Mouse (Mus musculus) layer of hippocampus, adult 2 months (tissue): ENCODE results near the gene Gls. TPM values are rescaled to one million over a fixed set of nuclear protein-coding genes. Genes with fewer than 3 reads are reported as not detected.

Experiments
- DNase-seq, 2 experiments: peaks; one replicate each; pipeline ENCODE4 v3.0.0; 2022; ENCODE audit warnings: low spot score in 2 of 2
- H3K27ac ChIP-seq: fragments of 200-600 bp; 2 replicates; pipeline ENCODE4 v1.8.1; 2022
- H3K4me3 ChIP-seq: fragments of 200-600 bp; 2 replicates; pipeline ENCODE4 v1.8.1; 2022; ENCODE audit warnings: mild to moderate bottlenecking
- CTCF ChIP-seq: fragments of 200-600 bp; conservative IDR thresholded peaks from 2 replicates; pipeline ENCODE4 v1.8.1; 2022; ENCODE audit warnings: antibody characterized with exemption, mild to moderate bottlenecking, moderate library complexity
- total RNA-seq, 2 experiments: library from RNA; stranded (reverse); gene quantifications; 2 replicates each; pipeline ENCODE4 v1.2.3; 2021

The Gls gene
- total RNA-seq, 2 experiments from 2014 or later: 391 to 398 TPM

DNA sequence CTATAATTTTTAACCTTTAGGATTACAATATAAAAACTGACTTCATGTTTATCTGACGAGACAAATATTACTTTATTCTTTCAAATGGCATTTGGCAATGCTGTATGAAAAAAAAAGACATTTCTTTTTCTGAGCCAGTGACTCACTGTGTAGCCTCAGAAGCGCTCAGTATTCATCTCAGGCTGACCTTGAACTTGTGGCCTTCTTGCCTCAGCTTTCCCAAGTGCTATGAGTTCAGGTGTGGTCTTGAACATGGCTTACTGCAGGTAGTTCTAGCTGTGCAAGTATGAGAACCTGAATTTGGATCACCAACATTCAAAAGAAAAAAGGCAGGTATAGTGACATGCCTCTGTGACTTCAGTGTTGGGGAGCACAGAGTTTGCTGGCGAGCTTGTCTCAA, 112.0 kb downstream of the Gls start:
- no peak for DNase-seq
- Histone ChIP-seq H3K27ac (no peak overlapping the region), H3K4me3 (no peak overlapping the region)
- TF ChIP-seq CTCF: no peak

DNA sequence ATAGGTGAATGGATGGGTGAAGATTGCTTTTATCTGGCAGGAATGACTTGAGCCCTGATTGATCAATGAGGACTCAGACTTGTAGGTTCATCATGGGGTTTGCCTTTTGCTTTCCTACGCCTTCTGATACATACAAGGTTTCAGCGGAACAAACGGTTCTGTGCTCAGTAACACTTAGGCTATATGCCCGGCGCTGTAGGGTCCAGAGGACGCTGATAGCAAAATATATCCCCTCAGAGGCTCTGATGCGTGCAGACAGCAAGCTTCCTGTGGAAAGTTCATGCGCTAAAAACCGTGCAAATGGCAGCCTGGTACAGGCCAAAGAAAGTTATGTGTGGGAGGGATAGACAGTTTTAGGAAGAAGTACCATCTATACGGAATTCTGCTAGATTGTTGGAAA, 112.8 kb downstream of the Gls start:
- no peak for DNase-seq
- no peak for TF ChIP-seq CTCF
- Histone ChIP-seq H3K4me3 (peak overlapping the region; percentile 81), H3K27ac (no peak overlapping the region)

DNA sequence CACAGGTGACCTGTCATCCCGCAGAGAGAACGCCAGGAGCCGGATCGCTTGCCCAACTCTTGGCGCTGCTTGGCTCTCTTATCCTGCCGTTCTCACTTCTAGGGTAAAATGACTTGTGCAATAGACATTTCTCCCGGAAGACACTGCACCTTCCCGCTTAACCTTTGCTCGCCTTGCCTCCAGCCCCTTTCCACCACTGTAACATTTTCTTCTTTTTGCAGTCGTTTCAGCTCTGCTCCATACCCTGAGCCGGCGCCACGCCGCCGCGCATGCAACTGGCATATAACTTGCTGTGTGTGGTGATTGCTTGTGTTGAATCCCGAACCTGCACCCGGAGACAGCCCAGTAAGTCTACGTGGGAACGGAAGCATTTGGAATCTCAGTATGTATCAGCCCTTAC, 113.3 kb downstream of the Gls start:
- no peak for DNase-seq

DNA sequence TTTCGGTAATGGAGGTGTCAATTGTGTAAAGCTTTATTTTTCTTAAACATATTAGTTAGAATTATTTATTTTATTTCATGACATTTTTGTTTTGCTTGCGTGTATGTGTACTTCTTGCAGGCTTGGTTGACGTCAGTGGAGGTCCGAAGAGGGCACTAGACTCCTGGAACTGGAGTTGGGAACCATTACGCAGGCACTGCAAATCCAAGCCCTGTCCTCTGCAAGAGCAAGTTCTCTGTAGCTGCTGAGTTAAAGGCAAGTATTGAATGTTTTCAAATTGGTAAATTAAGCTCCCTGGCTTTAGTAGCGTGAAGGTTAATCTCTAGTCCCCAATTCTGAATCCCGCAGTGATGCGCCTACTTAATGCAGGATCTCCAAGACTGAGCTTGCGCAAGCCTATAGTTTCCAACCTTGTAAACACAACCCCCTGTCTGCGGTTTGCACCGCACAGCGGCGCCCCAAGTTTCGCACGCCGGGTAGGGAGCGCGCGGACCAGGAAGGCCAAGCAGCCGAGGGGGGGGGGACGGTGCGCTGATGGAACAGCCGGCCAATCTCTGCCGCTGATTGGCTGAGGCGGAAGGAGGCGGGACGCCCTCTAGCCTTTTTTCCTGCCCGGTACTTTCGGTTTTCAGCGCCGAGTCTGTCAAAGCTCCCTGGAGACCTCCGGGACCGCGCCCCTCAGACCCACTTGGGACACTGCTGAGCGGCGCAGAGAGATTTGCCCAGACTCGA, 114.0 kb downstream of the Gls start, which contains the start of gene Stat1:
Gene Stat1, plus strand, starts transcription at position 581 of the 732 bp plus-strand sequence.
- H3K27ac ChIP-seq: peak within 1 kb of the TSS; percentile 95
- H3K4me3 ChIP-seq: peak within 1 kb of the TSS; percentile 81
- peak; percentile 67 to 75 for DNase-seq
- TF ChIP-seq CTCF: peak; percentile 48

More for the DNA sequence above, 113.3 kb downstream of the Gls start:
- Histone ChIP-seq H3K27ac (peak overlapping the region; percentile 95), H3K4me3 (peak overlapping the region; percentile 81)
- TF ChIP-seq CTCF: no peak

DNA sequence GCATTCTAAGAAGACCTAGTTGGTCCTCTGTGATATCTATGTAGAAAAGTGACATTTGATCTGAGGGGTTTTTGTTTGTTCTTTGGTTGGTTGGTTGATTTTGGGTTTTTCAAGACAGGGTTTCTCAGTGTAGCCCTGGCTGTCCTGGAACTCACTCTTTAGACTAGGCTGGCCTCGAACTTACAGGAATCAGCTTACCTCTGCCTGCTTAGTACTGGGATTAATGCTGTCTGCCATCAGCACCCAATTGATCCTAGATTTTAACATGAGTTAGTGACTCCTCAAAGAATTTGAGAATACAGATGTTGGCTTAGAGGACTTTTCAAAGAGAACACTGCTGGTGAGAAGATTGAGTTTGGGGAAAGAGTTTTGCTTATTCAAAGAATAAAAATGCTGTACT, 115.3 kb downstream of the Gls start:
- no peak for DNase-seq
- no peak overlapping the region for H3K27ac ChIP-seq

DNA sequence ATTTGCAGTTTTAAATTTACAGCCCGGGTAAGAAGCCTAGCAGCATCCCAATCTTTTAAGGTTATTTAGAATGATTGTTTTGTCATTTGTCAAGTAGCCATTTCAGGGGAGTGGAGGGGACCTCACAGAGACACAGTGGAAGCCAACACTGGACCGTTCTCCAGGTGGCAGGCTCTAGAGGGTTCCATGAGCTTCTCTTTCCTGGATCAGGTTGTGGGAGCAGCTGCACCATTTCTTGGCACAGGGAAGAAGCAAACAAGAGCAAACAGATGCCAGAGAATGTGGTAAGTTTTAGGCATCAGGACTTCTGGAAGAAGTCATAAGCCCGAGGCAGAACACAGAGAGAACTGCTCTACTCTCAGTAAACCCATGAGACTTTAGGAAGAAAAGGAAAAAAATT, 116.6 kb downstream of the Gls start:
- TF ChIP-seq CTCF: no peak
- no peak for DNase-seq

More for the DNA sequence above, 115.3 kb downstream of the Gls start:
- no peak for TF ChIP-seq CTCF
- no peak overlapping the region for H3K4me3 ChIP-seq

DNA sequence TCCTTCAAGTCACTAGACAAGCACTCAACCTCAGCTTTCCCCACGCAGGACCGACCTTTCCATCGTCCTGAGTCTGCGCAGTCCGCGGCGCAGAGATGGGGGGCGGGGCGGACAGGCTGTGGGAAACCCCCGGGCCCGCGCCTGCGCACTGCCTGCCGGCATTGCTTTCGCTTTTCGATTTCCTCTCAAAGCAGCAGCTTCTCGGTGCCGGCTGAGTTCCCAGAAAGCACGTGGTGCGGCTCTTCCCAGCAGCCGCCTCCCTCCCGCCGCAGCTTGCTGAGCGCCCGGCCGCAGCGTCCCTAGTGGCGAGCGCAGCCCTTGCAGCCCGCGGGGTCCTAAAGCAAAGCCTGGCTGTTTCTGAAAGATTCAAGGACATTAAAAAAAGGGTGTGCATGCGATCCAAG, 119.4 kb downstream of the Gls start:
- TF ChIP-seq CTCF: peak; percentile 100
- peak overlapping the region; percentile 63 for H3K4me3 ChIP-seq
- DNase-seq: peak; percentile 98 to 99
- H3K27ac ChIP-seq: peak overlapping the region; percentile 89

More for the DNA sequence above, 116.6 kb downstream of the Gls start:
- H3K27ac ChIP-seq: peak overlapping the region; percentile 30; the same call in 1 of the 2 replicates
- H3K4me3 ChIP-seq: no peak overlapping the region

Other genes starting within 250 kb of the Gls start
- 1 to 10 TPM in 1 of 2 experiments, under 1 TPM in 1; 0.41 to 1.1 TPM for gene Stat4, start 246.1 kb downstream of the Gls start, total RNA-seq
- gene Stat1, start 113.8 kb downstream of the Gls start, total RNA-seq: 10 to 100 TPM; 22.0 to 23.4 TPM